Mouse (Mus musculus) hematopoietic stem cell, adult 5-6 weeks (primary cell): ENCODE data around the gene Tnk1. TPM values are rescaled to one million over a fixed set of nuclear protein-coding genes. Genes with fewer than 3 reads are reported as not detected.

Source experiments
- ATAC-seq, 2 experiments: fragments of 125-278 bp in 1 of 2; replicated peaks in 1 of 2; 2 replicates each; pipeline ENCODE4 v1.8.0; 2016 to 2017; ENCODE audit warnings: inconsistent platforms in 2 of 2, mild to moderate bottlenecking in 2 of 2, moderate number of reproducible peaks in 2 of 2, low read depth in 1 of 2, moderate TSS enrichment in 1 of 2; ENCODE audit not compliant: low FRiP score in 2 of 2, poor library complexity in 2 of 2, severe bottlenecking in 2 of 2, insufficient read depth in 1 of 2, low TSS enrichment in 1 of 2
- total RNA-seq: library from RNA; stranded (forward); fragments of 172-1452, 232-1000 nt; gene quantifications from 2 replicates; pipeline ENCODE4 v1.2.3, GENCODE M21; 2017

Tnk1 gene
- total RNA-seq, 1 experiment from 2014 or later, result 0.50 TPM

- peak in 1 of 2 experiments; percentile 19; a peak in 1 of 4 replicates for ATAC-seq
Observed at GRCm38 (mm10) chr11:69850754-69851153, 7.8 kb downstream of the Tnk1 start.

GRCm38 (mm10) chr11:69849884-69850283, 8.6 kb downstream of the Tnk1 start:
- ATAC-seq, result no peak

- ATAC-seq, result no peak
Observed at GRCm38 (mm10) chr11:69849128-69849527, 9.4 kb downstream of the Tnk1 start.

GRCm38 (mm10) chr11:69848021-69848420, 10.5 kb downstream of the Tnk1 start:
- no peak for ATAC-seq

GRCm38 (mm10) chr11:69846738-69847688, 11.5 kb downstream of the Tnk1 start:
- peak; percentile 9 to 11; a peak in 1 of 4 replicates for ATAC-seq

- ATAC-seq, result peak; percentile 77 to 80
Observed at GRCm38 (mm10) chr11:69846198-69846680, 12.3 kb downstream of the Tnk1 start, which contains the start of gene Plscr3. Plscr3 (plus strand) TSS chr11:69846376.

GRCm38 (mm10) chr11:69838714-69839104, 19.8 kb downstream of the Tnk1 start:
- no peak for ATAC-seq

- ATAC-seq, result peak; percentile 88 to 89
Observed at GRCm38 (mm10) chr11:69837952-69838713, 20.4 kb downstream of the Tnk1 start, which contains the start of gene Tmem256. Tmem256 (plus strand) TSS chr11:69838514.

- peak; percentile 2 to 19; a peak in 1 of 4 replicates for ATAC-seq
Observed at GRCm38 (mm10) chr11:69837604-69837951, 21.0 kb downstream of the Tnk1 start, which contains the start of gene Nlgn2. Nlgn2 (minus strand) TSS chr11:69837784.

- no peak for ATAC-seq
Observed at GRCm38 (mm10) chr11:69836703-69837576, 21.6 kb downstream of the Tnk1 start.

GRCm38 (mm10) chr11:69835966-69836335, 22.6 kb downstream of the Tnk1 start:
- ATAC-seq, result no peak

GRCm38 (mm10) chr11:69835326-69835965, 23.1 kb downstream of the Tnk1 start:
- no peak for ATAC-seq

GRCm38 (mm10) chr11:69834001-69834549, 24.5 kb downstream of the Tnk1 start:
- ATAC-seq, result peak in 1 of 2 experiments; percentile 26; a peak in 2 of 4 replicates

GRCm38 (mm10) chr11:69833554-69833953, 25.0 kb downstream of the Tnk1 start:
- ATAC-seq, result no peak

GRCm38 (mm10) chr11:69828832-69829231, 29.7 kb downstream of the Tnk1 start:
- no peak for ATAC-seq

- no peak for ATAC-seq
Observed at GRCm38 (mm10) chr11:69823456-69823855, 35.1 kb downstream of the Tnk1 start.
